Mouse (Mus musculus) intestine, embryonic 16.5 days (tissue): ENCODE data around the gene Ush1c. TPM values are rescaled to one million over a fixed set of nuclear protein-coding genes. Genes with fewer than 3 reads are reported as not detected.

Source experiments
- ATAC-seq: fragments of 200-750 bp; cut with Nextera tagmentation; 2 replicates; pipeline ENCODE4 v1.8.0; 2017; ENCODE audit warnings: moderate TSS enrichment, moderate library complexity
- H3K27ac ChIP-seq: fragments of 300-500 bp; sonication (generic); 2 replicates; pipeline ENCODE4 v1.5.1; 2014; ENCODE audit warnings: mild to moderate bottlenecking, low read length
- H3K27me3 ChIP-seq: fragments of 300-500 bp; sonication (generic); replicated peaks from 2 replicates; pipeline ENCODE4 v1.6.1; 2014; ENCODE audit warnings: low read length, control low read depth, mixed read lengths; ENCODE audit not compliant: control insufficient read depth, insufficient read depth
- H3K36me3 ChIP-seq: fragments of 300-500 bp; sonication (generic); 2 replicates; pipeline ENCODE4 v1.6.1; 2014; ENCODE audit warnings: low read length, control low read depth; ENCODE audit not compliant: control insufficient read depth, insufficient read depth
- H3K4me1 ChIP-seq: fragments of 300-500 bp; sonication (generic); 2 replicates; pipeline ENCODE4 v1.6.1; 2014; ENCODE audit warnings: low read length, control low read depth, mixed read lengths; ENCODE audit not compliant: control insufficient read depth, insufficient read depth
- H3K4me2 ChIP-seq: fragments of 300-500 bp; sonication (generic); 2 replicates; pipeline ENCODE4 v1.6.1; 2014; ENCODE audit warnings: low read depth, low read length, control low read depth
- H3K4me3 ChIP-seq: fragments of 300-500 bp; sonication (generic); 2 replicates; pipeline ENCODE4 v1.5.1; 2014; ENCODE audit warnings: mild to moderate bottlenecking, low read length
- H3K9ac ChIP-seq: fragments of 300-500 bp; sonication (generic); 2 replicates; pipeline ENCODE4 v1.6.1; 2014; ENCODE audit warnings: low read depth, low read length
- H3K9me3 ChIP-seq: fragments of 300-500 bp; sonication (generic); 2 replicates; pipeline ENCODE4 v1.6.1; 2016; ENCODE audit warnings: low read length, control low read depth; ENCODE audit not compliant: control insufficient read depth
- whole genome bisulfite sequencing: fragments of 180-500 bp; shearing (Covaris S2); extraction: QIAGEN DNeasy Blood & Tissue Kit; methylation state at CpG from one replicate; pipeline ENCODE4 v1.1.7; 2014; 5-methylcytosine and 5-hydroxymethylcytosine counted together
- polyA plus RNA-seq: library from polyadenylated mRNA; unstranded; fragments of >200 nt; fragmentation: Nextera tagmentation; extraction: Ambion mirVana; gene quantifications from 2 replicates; pipeline ENCODE4 v1.2.1, GENCODE M21; 2015

Ush1c gene
- polyA plus RNA-seq, 1 experiment from 2014 or later: 96.4 TPM

- no peak overlapping the region for H3K4me3 ChIP-seq
- no peaks in the 10 kb centered on the region for H3K4me1 ChIP-seq
- H3K9me3 ChIP-seq: no peaks in the 10 kb centered on the region
- H3K36me3 ChIP-seq: no peaks in the 10 kb centered on the region
- no peak overlapping the region for H3K9ac ChIP-seq
- ATAC-seq: no peak
- H3K27me3 ChIP-seq: no peaks in the 10 kb centered on the region
- 34% methylated on average over 3 of the region's 3 CpGs for WGBS
- no peak overlapping the region for H3K4me2 ChIP-seq
- no peak overlapping the region for H3K27ac ChIP-seq
Measured at GRCm38 (mm10) chr7:46161615-46162014, 76.7 kb downstream of the Ush1c start.

DNA sequence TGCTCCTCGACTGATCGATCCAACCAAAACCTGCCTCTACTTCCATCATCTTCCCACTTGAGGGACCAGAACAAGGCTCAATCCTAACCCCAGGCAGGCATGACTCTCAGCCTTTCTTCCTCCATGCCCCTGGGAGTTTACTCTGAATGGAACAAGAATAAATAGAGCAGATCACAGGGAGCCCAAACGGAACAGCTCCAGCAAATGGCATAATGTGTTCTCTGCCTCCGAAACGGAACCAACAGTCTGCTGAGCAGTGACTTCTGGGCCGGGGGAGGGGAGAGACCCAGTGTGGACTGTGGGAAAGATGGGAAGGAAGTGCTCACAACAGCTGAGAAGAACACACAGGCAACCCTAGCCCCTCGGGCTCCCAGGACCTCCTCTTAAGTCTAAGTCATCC, 80.6 kb downstream of the Ush1c start:
- no peaks in the 10 kb centered on the region for H3K36me3 ChIP-seq
- no peaks in the 10 kb centered on the region for H3K4me1 ChIP-seq
- ATAC-seq: no peak
- H3K4me3 ChIP-seq: no peak overlapping the region
- H3K9ac ChIP-seq: no peak overlapping the region
- whole genome bisulfite sequencing: 65% methylated on average over 7 of the region's 7 CpGs
- H3K4me2 ChIP-seq: no peak overlapping the region
- H3K27me3 ChIP-seq: no peaks in the 10 kb centered on the region
- H3K27ac ChIP-seq: no peak overlapping the region
- no peaks in the 10 kb centered on the region for H3K9me3 ChIP-seq

DNA sequence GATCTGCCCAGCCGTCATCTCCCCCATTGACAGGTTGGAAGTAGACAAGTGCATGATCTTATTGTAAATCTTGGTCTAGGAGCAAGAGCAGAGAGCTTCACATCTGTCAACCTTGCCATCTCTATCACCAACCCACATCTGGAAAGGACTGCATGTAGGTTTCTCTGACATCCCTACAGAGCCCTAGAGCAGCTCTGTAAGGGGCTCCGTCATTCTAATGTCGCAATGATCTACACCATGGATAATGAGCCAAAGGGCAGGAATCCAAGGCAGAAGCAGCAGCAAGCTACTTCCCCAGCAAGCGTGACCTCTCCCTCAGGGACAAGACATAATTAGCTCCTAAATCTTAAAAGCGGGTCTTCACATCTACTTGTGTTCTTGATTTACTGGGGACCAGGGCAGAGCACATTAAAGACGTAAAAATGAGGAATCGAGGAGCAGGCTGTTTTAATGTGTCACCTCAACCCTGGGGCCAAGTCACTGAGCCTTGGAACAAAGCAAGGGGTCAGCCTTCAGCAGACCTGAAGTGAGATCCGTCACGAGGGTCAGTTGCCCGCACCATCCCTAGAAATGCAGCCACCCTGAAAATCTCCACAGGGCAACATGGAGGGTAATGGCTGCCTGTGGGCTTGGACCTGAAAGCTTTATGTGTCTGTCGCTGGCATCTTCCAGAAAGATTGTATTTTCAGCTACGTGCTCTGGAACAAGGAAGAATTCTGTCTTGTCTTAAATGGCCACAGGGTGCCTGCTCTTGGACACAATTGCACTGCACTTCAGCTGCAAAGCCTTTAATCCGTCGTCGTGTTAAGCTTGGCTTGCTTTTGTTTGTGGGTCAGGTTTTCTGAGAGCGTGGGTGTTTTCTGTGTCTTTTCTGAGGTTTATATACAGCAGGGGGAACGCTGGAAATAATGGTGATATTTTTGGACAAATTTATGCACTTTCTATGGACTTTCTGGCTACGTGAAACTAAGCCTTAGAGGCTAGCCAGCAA, 83.5 kb downstream of the Ush1c start:
- H3K9me3 ChIP-seq: no peaks in the 10 kb centered on the region
- H3K27ac ChIP-seq: no peak overlapping the region
- no peak for ATAC-seq
- no peak overlapping the region for H3K4me2 ChIP-seq
- H3K4me3 ChIP-seq: no peak overlapping the region
- no peak overlapping the region for H3K9ac ChIP-seq
- H3K36me3 ChIP-seq: no peaks in the 10 kb centered on the region
- H3K27me3 ChIP-seq: no peaks in the 10 kb centered on the region
- 68% methylated on average over 18 of the region's 18 CpGs for WGBS
- no peaks in the 10 kb centered on the region for H3K4me1 ChIP-seq

GRCm38 (mm10) chr7:46152819-46153351, 85.4 kb downstream of the Ush1c start:
- Histone ChIP-seq H3K27ac (no peak overlapping the region), H3K4me3 (no peak overlapping the region), H3K36me3 (no peaks in the 10 kb centered on the region), H3K4me2 (no peak overlapping the region), H3K27me3 (no peaks in the 10 kb centered on the region), H3K9me3 (no peaks in the 10 kb centered on the region), H3K4me1 (no peaks in the 10 kb centered on the region), H3K9ac (no peak overlapping the region)
- no peak for ATAC-seq
- WGBS: 75% methylated on average over 9 of the region's 9 CpGs

- 66% methylated on average over 7 of the region's 7 CpGs for WGBS
- Histone ChIP-seq H3K4me2 (no peak overlapping the region), H3K4me3 (no peak overlapping the region), H3K9me3 (no peaks in the 10 kb centered on the region), H3K27ac (no peak overlapping the region), H3K4me1 (no peaks in the 10 kb centered on the region), H3K27me3 (no peaks in the 10 kb centered on the region), H3K36me3 (no peaks in the 10 kb centered on the region), H3K9ac (no peak overlapping the region)
- peak; percentile 66; the same call in 1 of the 2 replicates for ATAC-seq
Measured at GRCm38 (mm10) chr7:46147417-46147816, 90.9 kb downstream of the Ush1c start.

GRCm38 (mm10) chr7:46146675-46147308, 91.5 kb downstream of the Ush1c start:
- no peaks in the 10 kb centered on the region for H3K9me3 ChIP-seq
- no peak overlapping the region for H3K4me2 ChIP-seq
- H3K4me1 ChIP-seq: no peaks in the 10 kb centered on the region
- no peak overlapping the region for H3K27ac ChIP-seq
- 86% methylated on average over 7 of the region's 7 CpGs for WGBS
- H3K9ac ChIP-seq: no peak overlapping the region
- no peak for ATAC-seq
- no peaks in the 10 kb centered on the region for H3K36me3 ChIP-seq
- H3K4me3 ChIP-seq: no peak overlapping the region
- H3K27me3 ChIP-seq: no peaks in the 10 kb centered on the region

Other genes with a start within 250 kb of the Ush1c start
- 6.1 and 6.6 TPM in 2 replicates for gene Abcc6, start 208.2 kb downstream of the Ush1c start, polyA plus RNA-seq
- gene Nomo1, start 204.8 kb downstream of the Ush1c start, polyA plus RNA-seq: 95.7 and 102 TPM in 2 replicates
- gene Kcnj11, start 137.7 kb downstream of the Ush1c start, polyA plus RNA-seq: 0.55 and 0.65 TPM in 2 replicates
- gene Abcc8, start 58.5 kb downstream of the Ush1c start, polyA plus RNA-seq: 4.8 and 6.2 TPM in 2 replicates
- gene Otog, start 2.5 kb upstream of the Ush1c start, polyA plus RNA-seq: 0.07 TPM in 1 of 2 replicates, not detected in the other
- 0.07 and 0.12 TPM in 2 replicates for gene Myod1, start 138.0 kb upstream of the Ush1c start, polyA plus RNA-seq
- 0.27 and 0.50 TPM in 2 replicates for gene Kcnc1, start 158.0 kb upstream of the Ush1c start, polyA plus RNA-seq